Mouse (Mus musculus) hindbrain, embryonic 15.5 days (tissue): ENCODE results near the gene Zap70. TPM values are rescaled to one million over a fixed set of nuclear protein-coding genes. Genes with fewer than 3 reads are reported as not detected.

Source experiments
- ATAC-seq: fragments of 200-750 bp; cut with Nextera tagmentation; 2 replicates; pipeline ENCODE4 v1.8.0; 2017; ENCODE audit warnings: low read depth, moderate number of reproducible peaks, moderate TSS enrichment; ENCODE audit not compliant: low FRiP score
- H3K27ac ChIP-seq: fragments of 300-500 bp; sonication (generic); replicated peaks from 2 replicates; pipeline ENCODE4 v1.5.1; 2015; ENCODE audit warnings: mild to moderate bottlenecking, inconsistent platforms
- H3K27me3 ChIP-seq: fragments of 300-500 bp; sonication (generic); 2 replicates; pipeline ENCODE4 v1.6.1; 2015; ENCODE audit warnings: control low read depth, inconsistent platforms
- H3K36me3 ChIP-seq: fragments of 300-500 bp; sonication (generic); 2 replicates; pipeline ENCODE4 v1.6.1; 2015; ENCODE audit warnings: control low read depth, inconsistent platforms
- H3K4me1 ChIP-seq: fragments of 300-500 bp; sonication (generic); replicated peaks from 2 replicates; pipeline ENCODE4 v1.6.1; 2015; ENCODE audit warnings: control low read depth, inconsistent platforms
- H3K4me2 ChIP-seq: fragments of 300-500 bp; sonication (generic); 2 replicates; pipeline ENCODE4 v1.6.1; 2015; ENCODE audit warnings: moderate library complexity, mild to moderate bottlenecking, inconsistent platforms
- H3K4me3 ChIP-seq: fragments of 300-500 bp; sonication (generic); 2 replicates; pipeline ENCODE4 v1.5.1; 2015; ENCODE audit warnings: mild to moderate bottlenecking, inconsistent platforms
- H3K9ac ChIP-seq: fragments of 300-500 bp; sonication (generic); 2 replicates; pipeline ENCODE4 v1.6.1; 2015; ENCODE audit warnings: inconsistent platforms
- H3K9me3 ChIP-seq: fragments of 300-500 bp; sonication (generic); 2 replicates; pipeline ENCODE4 v1.6.1; 2016; ENCODE audit warnings: control low read depth, inconsistent platforms
- WGBS: fragments of 180-500 bp; shearing (Covaris S2); methylation state at CpG from one replicate; pipeline ENCODE4 v1.1.7; 2015; 5-methylcytosine and 5-hydroxymethylcytosine counted together
- polyA plus RNA-seq: library from polyadenylated mRNA; unstranded; fragments of >200 nt; fragmentation: Nextera tagmentation; extraction: Ambion mirVana; gene quantifications from 2 replicates; pipeline ENCODE4 v1.2.1, GENCODE M21; 2015

Zap70 gene
- polyA plus RNA-seq, 1 experiment from 2014 or later, result 1.4 TPM

DNA sequence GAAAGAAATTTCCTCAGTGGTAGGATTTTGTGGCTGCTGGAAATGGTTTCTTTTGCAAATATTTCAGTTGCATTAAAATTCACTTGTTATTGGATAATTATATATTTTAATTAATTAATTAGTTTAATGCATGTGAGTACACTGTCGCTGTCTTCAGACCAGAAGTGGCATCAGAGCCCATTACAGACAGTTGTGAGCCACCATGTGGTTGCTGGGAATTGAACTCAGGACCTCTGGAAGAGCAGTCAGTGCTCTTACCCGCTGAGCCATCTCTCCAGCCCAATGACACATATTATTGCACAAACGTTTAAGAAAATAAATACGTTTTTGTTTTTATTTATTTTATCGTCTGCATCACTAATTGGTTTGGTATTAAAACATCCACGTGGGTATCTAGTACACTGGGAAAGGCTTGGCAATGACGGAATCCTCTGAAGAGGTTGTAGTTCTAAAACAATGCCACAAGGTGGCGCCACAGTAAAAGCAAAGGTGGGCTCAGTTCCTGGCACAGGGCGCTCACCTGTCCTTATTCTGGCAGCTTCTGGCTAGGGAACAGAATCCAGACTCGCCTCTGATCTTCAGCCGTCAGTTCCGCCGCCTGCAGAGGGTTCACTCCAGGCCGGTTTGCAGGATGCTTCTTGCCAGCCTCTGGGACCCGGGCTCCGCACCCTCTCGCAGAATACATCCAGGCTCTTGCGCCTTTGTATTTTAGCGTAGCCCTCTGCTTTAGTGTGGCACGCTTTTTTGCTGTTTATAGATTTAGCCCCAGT is 23.0 kb downstream of the Zap70 start:
- Histone ChIP-seq H3K9me3 (no peaks in the 10 kb centered on the region), H3K36me3 (no peaks in the 10 kb centered on the region), H3K9ac (peak overlapping the region; percentile 68), H3K27me3 (no peaks in the 10 kb centered on the region), H3K4me2 (peak overlapping the region; percentile 93), H3K4me3 (peak overlapping the region; percentile 47), H3K4me1 (peaks cover 13% of the 10 kb centered on the region; the same call in 1 of the 2 replicates), H3K27ac (peak overlapping the region; percentile 77)
- ATAC-seq, result peak; percentile 85
- 3% methylated on average over 20 of the region's 20 CpGs for WGBS

DNA sequence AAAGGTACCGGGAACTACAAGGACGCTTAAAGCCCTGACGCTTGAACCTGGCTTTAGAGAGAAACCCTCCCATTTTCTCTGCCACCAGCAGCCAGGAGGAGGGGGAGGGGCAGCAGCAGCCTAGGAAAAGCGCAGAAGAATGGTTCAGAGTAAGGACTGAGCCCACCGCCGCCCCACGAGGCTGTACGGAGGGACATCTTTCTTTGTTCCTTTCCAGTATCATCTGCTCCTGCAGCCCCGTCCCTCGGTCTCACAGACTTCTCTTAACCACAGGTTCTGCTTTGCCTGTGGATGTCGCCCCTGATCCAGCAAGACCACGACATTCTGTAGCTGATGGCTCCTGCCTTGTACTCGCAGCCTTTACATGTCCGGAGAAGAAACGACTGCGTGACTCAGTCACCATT is 23.6 kb downstream of the Zap70 start:
- Histone ChIP-seq H3K27me3 (no peaks in the 10 kb centered on the region), H3K9ac (peak overlapping the region; percentile 68), H3K9me3 (no peaks in the 10 kb centered on the region), H3K27ac (peak overlapping the region; percentile 77), H3K4me2 (peak overlapping the region; percentile 93), H3K4me3 (peak overlapping the region; percentile 47), H3K36me3 (no peaks in the 10 kb centered on the region), H3K4me1 (peaks cover 13% of the 10 kb centered on the region; the same call in 1 of the 2 replicates)
- peak; percentile 59 for ATAC-seq
- WGBS, result 2% methylated on average over 16 of the region's 16 CpGs

DNA sequence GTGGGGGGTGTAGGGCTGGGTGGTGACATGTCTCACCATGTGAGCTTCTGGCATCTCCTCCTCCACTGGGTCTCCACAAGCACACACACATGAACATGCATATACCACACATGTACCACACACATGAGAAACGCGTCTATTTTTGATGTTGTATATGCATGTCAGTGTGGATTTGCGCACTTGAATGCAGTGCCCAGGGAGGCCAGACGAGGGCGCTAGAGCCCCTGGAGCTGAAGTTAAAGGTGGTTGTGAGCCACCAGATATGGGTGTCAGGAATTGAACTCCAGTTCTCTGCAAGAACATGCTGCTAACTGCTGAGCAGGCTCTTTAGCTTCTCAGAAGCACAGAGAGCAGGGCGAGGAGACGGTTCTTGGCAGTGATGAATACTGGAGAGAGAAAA is 24.8 kb downstream of the Zap70 start:
- H3K4me3 ChIP-seq, result no peak overlapping the region
- H3K4me1 ChIP-seq, result peaks cover 13% of the 10 kb centered on the region; the same call in 1 of the 2 replicates
- 93% methylated on average over 7 of the region's 7 CpGs for WGBS
- no peaks in the 10 kb centered on the region for H3K27me3 ChIP-seq
- no peak overlapping the region for H3K27ac ChIP-seq
- H3K36me3 ChIP-seq, result peaks cover under 1% of the 10 kb centered on the region; the same call in 1 of the 2 replicates
- no peak for ATAC-seq
- H3K4me2 ChIP-seq, result no peak overlapping the region
- H3K9me3 ChIP-seq, result no peaks in the 10 kb centered on the region
- no peak overlapping the region for H3K9ac ChIP-seq

DNA sequence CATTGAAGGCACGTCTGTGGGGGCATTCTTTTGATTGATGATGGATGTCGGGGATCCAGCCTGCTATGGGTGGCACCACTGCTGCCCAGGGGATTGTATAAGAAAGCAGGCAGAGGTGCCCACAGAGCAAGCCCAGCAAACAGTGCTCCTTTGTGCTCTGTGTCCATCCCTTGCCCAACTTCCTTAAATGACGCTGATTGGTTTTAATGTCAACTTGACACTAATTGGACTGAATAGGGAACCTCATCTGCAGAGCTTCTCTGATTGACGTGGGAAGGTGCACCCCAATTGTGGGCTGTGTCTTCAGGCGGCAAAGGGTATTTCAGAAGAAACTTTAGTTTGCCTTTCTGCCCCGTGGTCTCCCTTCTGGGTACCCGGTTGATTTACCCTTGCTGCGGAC is 27.8 kb downstream of the Zap70 start:
- Histone ChIP-seq H3K27me3 (no peaks in the 10 kb centered on the region), H3K9me3 (no peaks in the 10 kb centered on the region), H3K4me3 (no peak overlapping the region), H3K9ac (no peak overlapping the region), H3K4me2 (no peak overlapping the region), H3K27ac (no peak overlapping the region), H3K36me3 (peaks cover 22% of the 10 kb centered on the region), H3K4me1 (peaks cover 13% of the 10 kb centered on the region; the same call in 1 of the 2 replicates)
- ATAC-seq, result no peak
- WGBS, result 75% methylated on average over 8 of the region's 8 CpGs

DNA sequence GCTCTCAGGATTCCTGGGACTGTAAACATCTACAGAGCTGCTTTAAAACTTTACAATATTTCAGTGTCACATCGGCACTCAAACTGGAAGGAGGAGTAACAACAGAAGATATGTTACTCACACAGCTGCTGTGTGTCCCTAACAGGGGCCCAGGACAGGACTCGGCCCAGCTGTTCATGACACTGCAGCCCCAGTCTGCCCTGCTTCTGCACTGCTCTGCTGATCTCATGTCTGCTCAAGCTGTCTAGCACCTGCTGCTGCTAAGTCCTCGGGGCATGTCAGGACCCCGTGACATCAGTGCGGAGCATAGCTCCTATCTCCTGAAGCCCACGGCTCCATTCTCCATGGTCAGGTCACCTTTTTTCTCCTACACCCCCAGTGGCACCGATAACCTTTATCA is 35.1 kb downstream of the Zap70 start:
- H3K9ac ChIP-seq, result no peak overlapping the region
- H3K36me3 ChIP-seq, result peaks cover 76% of the 10 kb centered on the region
- 95% methylated on average over 7 of the region's 7 CpGs for WGBS
- H3K4me1 ChIP-seq, result no peaks in the 10 kb centered on the region
- no peak overlapping the region for H3K4me2 ChIP-seq
- H3K9me3 ChIP-seq, result no peaks in the 10 kb centered on the region
- no peak overlapping the region for H3K27ac ChIP-seq
- ATAC-seq, result no peak
- no peak overlapping the region for H3K4me3 ChIP-seq
- no peaks in the 10 kb centered on the region for H3K27me3 ChIP-seq

DNA sequence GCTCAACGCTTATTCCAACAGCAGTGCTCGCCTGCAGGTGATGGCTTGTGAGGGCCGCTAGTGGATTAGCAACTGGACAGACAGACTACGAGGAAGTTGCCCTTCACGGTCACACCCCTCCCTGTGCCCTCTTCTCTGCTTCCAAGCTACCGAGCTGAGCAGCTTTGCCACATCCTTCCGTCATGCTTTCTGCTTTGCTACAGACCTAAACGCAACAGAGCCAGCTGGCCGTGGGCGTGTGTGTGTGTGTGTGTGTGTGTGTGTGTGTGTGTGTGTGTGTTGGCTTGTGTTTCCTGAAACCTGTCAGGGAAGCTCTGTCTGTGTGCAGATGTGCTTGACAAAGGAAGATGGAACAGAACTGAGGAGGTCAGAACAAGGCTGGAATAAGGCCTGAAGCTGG is 35.9 kb downstream of the Zap70 start:
- no peak overlapping the region for H3K4me2 ChIP-seq
- 87% methylated on average over 10 of the region's 10 CpGs for WGBS
- peaks cover 80% of the 10 kb centered on the region for H3K36me3 ChIP-seq
- no peaks in the 10 kb centered on the region for H3K4me1 ChIP-seq
- no peaks in the 10 kb centered on the region for H3K9me3 ChIP-seq
- no peak overlapping the region for H3K4me3 ChIP-seq
- H3K9ac ChIP-seq, result no peak overlapping the region
- no peak for ATAC-seq
- H3K27me3 ChIP-seq, result no peaks in the 10 kb centered on the region
- no peak overlapping the region for H3K27ac ChIP-seq

DNA sequence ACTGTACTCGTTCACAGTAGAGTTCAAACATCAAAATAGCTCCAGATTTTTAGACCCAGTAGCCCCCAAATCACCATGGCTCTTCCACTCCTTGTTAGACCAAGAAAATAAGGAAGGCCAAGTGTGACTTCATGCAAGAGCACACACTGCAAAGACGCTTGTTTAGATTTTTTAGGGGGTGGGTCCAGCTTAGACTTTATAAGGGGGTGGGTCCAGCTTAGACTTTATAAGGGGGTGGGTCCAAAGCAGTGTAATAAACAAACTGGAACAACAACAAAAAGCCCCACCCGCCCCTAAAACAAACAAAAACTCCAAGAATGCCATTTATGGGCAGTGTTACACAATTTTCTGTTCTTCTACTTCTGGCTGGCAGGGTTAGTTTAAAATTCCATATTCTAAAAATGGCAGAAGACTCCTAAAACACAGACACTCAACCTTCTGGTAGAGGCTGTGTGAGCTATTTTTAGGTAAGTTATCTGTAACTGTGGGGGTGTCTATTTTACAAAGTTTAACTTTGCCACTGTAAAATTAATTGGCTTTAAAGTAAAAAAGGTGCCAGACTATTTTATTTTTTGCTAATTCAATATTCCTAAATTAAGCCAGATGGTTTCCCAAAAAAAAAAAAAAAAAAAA is 38.9 kb downstream of the Zap70 start:
- H3K4me2 ChIP-seq, result no peak overlapping the region
- H3K4me3 ChIP-seq, result no peak overlapping the region
- H3K27me3 ChIP-seq, result no peaks in the 10 kb centered on the region
- H3K27ac ChIP-seq, result no peak overlapping the region
- no peaks in the 10 kb centered on the region for H3K9me3 ChIP-seq
- no peak for ATAC-seq
- 95% methylated on average over 3 of the region's 3 CpGs for WGBS
- no peak overlapping the region for H3K9ac ChIP-seq
- peaks cover 73% of the 10 kb centered on the region for H3K36me3 ChIP-seq
- no peaks in the 10 kb centered on the region for H3K4me1 ChIP-seq

DNA sequence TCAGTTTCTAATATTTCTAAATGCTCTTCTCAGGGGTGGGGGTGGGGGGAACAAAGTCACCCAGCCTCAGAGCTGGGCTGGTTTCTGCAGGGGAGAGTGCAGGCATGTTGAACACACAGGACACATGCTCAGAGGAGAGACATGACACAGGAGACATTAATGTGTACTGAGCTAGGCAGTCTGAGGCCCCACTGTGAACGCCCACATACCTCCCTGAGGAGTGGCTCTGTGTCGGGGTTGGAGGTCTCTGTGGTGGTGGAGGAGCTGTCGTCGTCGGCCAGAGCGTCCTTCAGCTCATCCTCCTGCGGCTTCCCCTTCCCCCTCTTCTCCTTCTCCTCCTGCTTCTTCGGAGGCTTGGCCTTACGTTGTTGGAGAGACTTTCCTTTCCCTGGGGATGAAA is 42.7 kb downstream of the Zap70 start:
- Histone ChIP-seq H3K4me1 (no peaks in the 10 kb centered on the region), H3K9ac (no peak overlapping the region), H3K27me3 (no peaks in the 10 kb centered on the region), H3K9me3 (no peaks in the 10 kb centered on the region), H3K27ac (no peak overlapping the region), H3K36me3 (peaks cover 75% of the 10 kb centered on the region), H3K4me2 (no peak overlapping the region), H3K4me3 (no peak overlapping the region)
- no peak for ATAC-seq
- WGBS, result 80% methylated on average over 9 of the region's 9 CpGs

DNA sequence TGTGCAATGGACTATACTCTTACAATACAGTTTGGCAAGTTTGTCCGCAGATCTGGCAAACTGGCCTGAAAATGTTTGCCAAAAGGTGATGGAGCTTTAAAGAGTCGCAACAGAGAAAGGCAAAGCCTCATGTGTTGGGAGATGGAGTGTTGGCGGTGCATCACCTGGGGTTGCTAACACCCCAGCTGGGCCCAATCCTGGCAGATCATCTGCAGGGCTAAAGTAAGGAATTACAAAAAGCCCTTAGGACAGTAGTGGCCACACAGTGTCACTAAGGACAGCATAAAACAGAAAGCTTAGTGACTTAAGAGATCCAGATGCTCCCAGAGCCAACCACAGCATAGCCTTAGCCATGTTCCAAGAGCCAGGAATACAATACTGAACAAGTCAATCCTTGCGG is 43.2 kb downstream of the Zap70 start:
- H3K4me1 ChIP-seq, result no peaks in the 10 kb centered on the region
- H3K9ac ChIP-seq, result no peak overlapping the region
- no peak overlapping the region for H3K27ac ChIP-seq
- H3K36me3 ChIP-seq, result peaks cover 74% of the 10 kb centered on the region
- H3K27me3 ChIP-seq, result no peaks in the 10 kb centered on the region
- no peaks in the 10 kb centered on the region for H3K9me3 ChIP-seq
- 96% methylated on average over 4 of the region's 4 CpGs for WGBS
- H3K4me3 ChIP-seq, result no peak overlapping the region
- H3K4me2 ChIP-seq, result no peak overlapping the region
- no peak for ATAC-seq

DNA sequence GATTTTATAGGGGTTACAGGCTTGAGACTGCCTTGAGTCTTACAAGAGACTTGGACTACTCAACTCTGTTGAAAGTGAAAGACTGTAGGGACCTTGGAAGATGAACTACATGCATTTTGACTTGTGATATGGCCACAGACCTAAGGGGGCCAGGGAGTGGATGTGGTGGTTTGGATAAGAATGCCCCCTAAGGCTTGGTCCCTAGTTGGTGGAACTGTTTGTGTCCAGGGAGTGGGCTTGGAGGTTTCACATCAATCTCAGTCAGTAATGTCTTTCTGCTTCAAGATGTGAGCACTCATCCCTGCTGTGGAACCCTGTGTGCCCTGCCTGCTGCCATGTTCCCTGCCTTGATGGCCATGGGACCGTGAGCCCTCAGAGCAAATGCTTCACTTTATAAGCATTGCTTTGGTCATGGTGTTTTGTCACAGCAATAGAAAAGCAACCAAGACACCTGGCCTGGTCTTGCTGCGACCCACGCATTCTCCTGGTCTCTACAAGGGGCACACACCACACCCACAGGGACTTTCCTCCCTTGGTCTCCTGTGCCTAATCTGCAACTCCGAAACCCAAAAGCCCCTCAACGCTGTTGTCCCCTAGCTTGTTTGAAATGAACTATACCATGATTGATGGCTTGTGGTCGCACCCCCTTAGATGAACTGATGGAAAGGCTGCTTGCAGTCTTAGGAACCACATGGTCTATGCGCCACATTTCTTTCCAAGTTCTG is 44.7 kb downstream of the Zap70 start:
- H3K4me2 ChIP-seq, result no peak overlapping the region
- H3K27ac ChIP-seq, result no peak overlapping the region
- H3K9ac ChIP-seq, result no peak overlapping the region
- H3K4me3 ChIP-seq, result no peak overlapping the region
- H3K36me3 ChIP-seq, result peaks cover 85% of the 10 kb centered on the region
- ATAC-seq, result no peak
- H3K9me3 ChIP-seq, result no peaks in the 10 kb centered on the region
- 97% methylated on average over 7 of the region's 7 CpGs for WGBS
- no peaks in the 10 kb centered on the region for H3K27me3 ChIP-seq
- no peaks in the 10 kb centered on the region for H3K4me1 ChIP-seq

DNA sequence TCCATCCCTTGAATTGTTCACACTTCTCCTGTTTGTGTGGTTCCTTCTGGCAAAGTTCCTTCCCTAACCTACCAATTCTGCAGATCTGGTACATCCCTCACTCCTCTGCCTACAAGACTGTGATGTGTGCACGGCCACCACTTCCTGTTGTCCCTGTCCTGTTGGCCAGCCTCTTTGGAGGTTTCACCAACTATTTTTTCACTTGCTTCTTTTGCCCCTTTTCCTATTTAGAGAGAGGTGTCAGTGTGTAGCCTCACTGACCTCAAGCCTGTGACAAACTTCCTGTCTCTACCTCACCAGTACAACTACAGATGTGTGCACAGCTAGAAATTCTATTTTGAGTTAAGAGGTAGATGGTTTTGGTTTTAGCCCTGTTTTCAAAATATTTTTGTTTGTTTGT is 45.5 kb downstream of the Zap70 start:
- Histone ChIP-seq H3K4me2 (no peak overlapping the region), H3K27ac (no peak overlapping the region), H3K4me1 (no peaks in the 10 kb centered on the region), H3K4me3 (no peak overlapping the region), H3K9ac (no peak overlapping the region), H3K9me3 (no peaks in the 10 kb centered on the region), H3K27me3 (no peaks in the 10 kb centered on the region), H3K36me3 (peaks cover 85% of the 10 kb centered on the region)
- 93% methylated on average over 1 of the region's 1 CpGs for WGBS
- ATAC-seq, result no peak
